Mouse (Mus musculus) liver, embryonic 11.5 days (tissue): ENCODE data around the gene Cd8a. TPM values are rescaled to one million over a fixed set of nuclear protein-coding genes. Genes with fewer than 3 reads are reported as not detected.
"Not testable (repeated sequence)": the region's sequence is repeated elsewhere in the genome, so short reads cannot be mapped to it uniquely, and the experiment has no call there.

ENCODE experiments used
- ATAC-seq: fragments of 200-750 bp; cut with Nextera tagmentation; replicated peaks from 2 replicates; pipeline ENCODE4 v1.8.0; 2017; ENCODE audit warnings: moderate number of reproducible peaks, mild to moderate bottlenecking, moderate TSS enrichment, moderate library complexity; ENCODE audit not compliant: low FRiP score
- DNase-seq: peaks from one replicate; pipeline ENCODE4 v3.0.0-alpha.2; 2017; ENCODE audit warnings: low spot score
- H3K27ac ChIP-seq: fragments of 300-500 bp; sonication (generic); 2 replicates; pipeline ENCODE4 v1.5.1; 2014; ENCODE audit warnings: mild to moderate bottlenecking, low read depth, low read length, control low read depth
- H3K27me3 ChIP-seq: fragments of 300-500 bp; sonication (generic); replicated peaks from 2 replicates; pipeline ENCODE4 v1.6.1; 2014; ENCODE audit warnings: low read length, mixed read lengths; ENCODE audit not compliant: control insufficient read depth, insufficient read depth
- H3K36me3 ChIP-seq: fragments of 300-500 bp; sonication (generic); 2 replicates; pipeline ENCODE4 v1.6.1; 2014; ENCODE audit warnings: mild to moderate bottlenecking, low read length, moderate library complexity, mixed read lengths; ENCODE audit not compliant: control insufficient read depth, insufficient read depth
- H3K4me1 ChIP-seq: fragments of 300-500 bp; sonication (generic); replicated peaks from 2 replicates; pipeline ENCODE4 v1.6.1; 2014; ENCODE audit warnings: low read length, mixed read lengths; ENCODE audit not compliant: control insufficient read depth, insufficient read depth
- H3K4me2 ChIP-seq: fragments of 300-500 bp; sonication (generic); 2 replicates; pipeline ENCODE4 v1.6.1; 2014; ENCODE audit warnings: mild to moderate bottlenecking, control low read depth, moderate library complexity
- H3K4me3 ChIP-seq: fragments of 300-500 bp; sonication (generic); 2 replicates; pipeline ENCODE4 v1.5.1; 2014; ENCODE audit warnings: low read depth, low read length, control low read depth
- H3K9ac ChIP-seq: fragments of 300-500 bp; sonication (generic); 2 replicates; pipeline ENCODE4 v1.6.1; 2014; ENCODE audit warnings: low read depth, low read length, control low read depth
- H3K9me3 ChIP-seq: fragments of 300-500 bp; sonication (generic); 2 replicates; pipeline ENCODE4 v1.6.1; 2016; ENCODE audit warnings: low read length, inconsistent platforms, mixed read lengths; ENCODE audit not compliant: control insufficient read depth
- WGBS: fragments of 180-500 bp; shearing (Covaris S2); extraction: QIAGEN DNeasy Blood & Tissue Kit; methylation state at CpG from one replicate; pipeline ENCODE4 v1.1.7; 2014; 5-methylcytosine and 5-hydroxymethylcytosine counted together
- polyA plus RNA-seq: library from polyadenylated mRNA; unstranded; fragments of >200 nt; fragmentation: Nextera tagmentation; extraction: Ambion mirVana; gene quantifications from 2 replicates; pipeline ENCODE4 v1.2.1, GENCODE M21; 2014

The Cd8a gene
- not detected in 2 replicates for polyA plus RNA-seq

DNA sequence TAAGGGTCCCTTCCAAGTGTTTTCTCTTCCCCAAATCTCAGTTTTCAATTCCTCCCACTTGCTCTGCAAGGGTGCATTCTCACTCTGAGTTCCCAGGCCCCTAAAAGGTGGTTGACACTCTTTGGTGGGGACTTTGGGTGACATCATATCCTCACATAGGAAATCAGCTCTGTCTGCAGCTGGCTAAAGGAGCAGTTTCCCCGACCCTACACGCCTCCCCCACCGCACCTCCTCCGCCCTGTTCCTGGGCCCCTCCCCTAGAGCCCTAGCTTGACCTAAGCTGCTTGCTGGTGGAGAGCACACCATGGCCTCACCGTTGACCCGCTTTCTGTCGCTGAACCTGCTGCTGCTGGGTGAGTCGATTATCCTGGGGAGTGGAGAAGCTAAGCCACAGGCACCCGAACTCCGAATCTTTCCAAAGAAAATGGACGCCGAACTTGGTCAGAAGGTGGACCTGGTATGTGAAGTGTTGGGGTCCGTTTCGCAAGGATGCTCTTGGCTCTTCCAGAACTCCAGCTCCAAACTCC, at the start of gene Cd8a:
Cd8a (plus strand) TSS at position 179 of the 527 bp plus-strand sequence.
- 69% methylated on average over 14 of the region's 14 CpGs for WGBS
- no peaks in the 10 kb centered on the region for H3K27me3 ChIP-seq
- H3K4me1 ChIP-seq, result no peaks in the 10 kb centered on the region
- H3K9me3 ChIP-seq, result no peaks in the 10 kb centered on the region
- no peak within 1 kb of the TSS for H3K4me3 ChIP-seq
- no peaks in the 10 kb centered on the region for H3K36me3 ChIP-seq
- DNase-seq, result no peak
- no peak within 1 kb of the TSS for H3K27ac ChIP-seq
- no peak within 1 kb of the TSS for H3K4me2 ChIP-seq
- no peak for ATAC-seq
- no peak within 1 kb of the TSS for H3K9ac ChIP-seq

DNA sequence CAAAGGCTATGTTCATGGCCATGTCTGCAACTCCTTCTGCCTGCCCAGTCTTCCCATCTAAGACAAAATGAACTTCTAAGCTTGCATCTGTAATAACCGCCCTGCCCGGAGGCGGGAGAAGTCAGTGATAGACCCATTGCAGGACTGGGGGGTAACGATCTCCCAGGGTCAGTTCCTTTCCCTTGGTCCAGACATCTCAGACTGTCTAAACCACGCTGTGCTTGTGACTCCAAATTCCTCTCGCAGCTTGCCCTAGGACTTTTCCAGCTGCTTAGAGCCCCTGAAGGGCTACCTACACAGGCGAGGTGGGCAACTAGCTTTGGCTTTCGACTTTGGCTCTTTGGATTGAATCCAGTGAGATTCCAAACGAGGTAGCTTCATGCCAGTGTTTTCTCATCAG, 48.4 kb upstream of the Cd8a start:
- DNase-seq (no peak), ATAC-seq (no peak)
- H3K9me3 ChIP-seq, result no peaks in the 10 kb centered on the region
- 82% methylated on average over 9 of the region's 9 CpGs for WGBS
- H3K36me3 ChIP-seq, result no peaks in the 10 kb centered on the region
- no peak overlapping the region for H3K9ac ChIP-seq
- no peak overlapping the region for H3K4me2 ChIP-seq
- H3K4me3 ChIP-seq, result no peak overlapping the region
- H3K4me1 ChIP-seq, result no peaks in the 10 kb centered on the region
- H3K27me3 ChIP-seq, result no peaks in the 10 kb centered on the region
- H3K27ac ChIP-seq, result no peak overlapping the region

DNA sequence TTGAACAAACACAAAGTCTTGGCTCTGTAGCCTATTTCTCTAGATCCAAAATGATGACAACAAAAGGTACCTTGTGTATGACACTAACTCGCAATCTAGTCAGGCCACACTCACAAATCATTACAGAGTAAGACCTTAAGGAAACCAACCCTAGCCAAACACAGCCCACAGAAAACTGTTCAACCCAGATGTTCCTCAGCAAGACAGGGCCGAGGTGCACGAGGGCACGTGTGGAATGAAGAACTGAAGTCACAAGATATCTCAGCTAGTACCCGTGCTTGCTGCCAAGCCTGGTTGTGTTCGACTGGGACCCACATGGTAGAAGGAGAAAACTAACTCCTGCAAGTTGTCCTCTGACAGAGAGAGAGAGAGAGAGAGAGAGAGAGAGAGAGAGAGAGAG, 43.3 kb upstream of the Cd8a start:
- DNase-seq (no peak), ATAC-seq (no peak)
- H3K4me3 ChIP-seq, result no peak overlapping the region
- no peaks in the 10 kb centered on the region for H3K9me3 ChIP-seq
- 73% methylated on average over 6 of the region's 6 CpGs for WGBS
- no peaks in the 10 kb centered on the region for H3K36me3 ChIP-seq
- H3K4me1 ChIP-seq, result no peaks in the 10 kb centered on the region
- H3K27me3 ChIP-seq, result no peaks in the 10 kb centered on the region
- no peak overlapping the region for H3K27ac ChIP-seq
- H3K9ac ChIP-seq, result no peak overlapping the region
- H3K4me2 ChIP-seq, result no peak overlapping the region

DNA sequence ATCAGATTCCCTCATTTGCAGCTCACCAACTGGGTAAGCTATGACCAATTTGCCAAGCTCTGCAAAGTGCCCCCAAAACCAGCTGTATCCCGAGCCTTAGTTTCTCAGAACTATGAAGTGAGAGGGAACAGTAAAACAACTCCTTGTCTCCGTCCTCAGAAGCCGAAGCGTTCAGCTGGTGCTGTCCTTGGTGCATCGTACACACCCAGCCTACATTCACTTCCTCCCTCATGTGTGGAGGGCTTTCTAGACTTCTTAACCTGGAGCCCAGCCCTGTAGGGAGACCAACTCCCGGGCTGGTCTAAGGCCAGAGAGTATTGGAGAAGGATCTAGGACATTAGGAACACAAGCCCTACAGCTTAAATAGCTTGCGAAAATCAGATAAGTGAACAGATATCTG, 42.7 kb upstream of the Cd8a start:
- Histone ChIP-seq H3K27ac (no peak overlapping the region), H3K4me1 (no peaks in the 10 kb centered on the region), H3K4me2 (no peak overlapping the region), H3K9ac (no peak overlapping the region), H3K4me3 (no peak overlapping the region), H3K36me3 (no peaks in the 10 kb centered on the region), H3K9me3 (no peaks in the 10 kb centered on the region), H3K27me3 (no peaks in the 10 kb centered on the region)
- no peak for DNase-seq
- no peak for ATAC-seq
- 73% methylated on average over 7 of the region's 7 CpGs for WGBS

DNA sequence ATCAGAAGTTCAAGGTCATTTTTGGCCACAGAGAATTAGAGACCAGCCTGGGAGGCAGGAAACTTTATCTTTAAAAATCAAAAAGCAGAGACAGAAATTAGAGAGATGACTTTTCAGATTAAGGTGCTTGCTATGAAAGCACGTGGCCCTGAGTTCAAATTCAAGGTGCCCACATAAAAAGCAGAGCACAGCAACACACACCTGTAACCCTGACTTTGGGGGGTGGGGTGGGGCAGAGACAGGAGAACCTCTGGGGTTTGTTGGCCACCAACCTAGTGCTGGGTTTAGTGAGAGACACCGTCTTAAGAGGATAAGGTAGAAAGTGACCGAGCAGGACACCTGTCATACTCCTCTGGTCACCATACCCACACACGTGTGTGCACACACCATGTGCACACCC, 41.7 kb upstream of the Cd8a start:
- not testable (repeated sequence) for ATAC-seq, H3K27me3 ChIP-seq, H3K4me1 ChIP-seq, H3K4me2 ChIP-seq, H3K9ac ChIP-seq, H3K4me3 ChIP-seq, DNase-seq, H3K9me3 ChIP-seq, H3K27ac ChIP-seq, H3K36me3 ChIP-seq
- 78% methylated on average over 1 of the region's 4 CpGs for WGBS

GRCm38 (mm10) chr6:71332236-71332965, 40.8 kb upstream of the Cd8a start:
- ATAC-seq, result no peak
- Histone ChIP-seq H3K27me3 (no peaks in the 10 kb centered on the region), H3K27ac (no peak overlapping the region), H3K9me3 (no peaks in the 10 kb centered on the region), H3K4me3 (no peak overlapping the region), H3K4me1 (no peaks in the 10 kb centered on the region), H3K36me3 (no peaks in the 10 kb centered on the region), H3K9ac (no peak overlapping the region), H3K4me2 (no peak overlapping the region)
- 80% methylated on average over 11 of the region's 11 CpGs for WGBS
- no peak for DNase-seq

GRCm38 (mm10) chr6:71333031-71333430, 40.2 kb upstream of the Cd8a start:
- no peak overlapping the region for H3K4me2 ChIP-seq
- H3K27me3 ChIP-seq, result no peaks in the 10 kb centered on the region
- no peak overlapping the region for H3K27ac ChIP-seq
- H3K36me3 ChIP-seq, result no peaks in the 10 kb centered on the region
- 76% methylated on average over 3 of the region's 3 CpGs for WGBS
- no peak overlapping the region for H3K9ac ChIP-seq
- DNase-seq (no peak), ATAC-seq (no peak)
- H3K4me3 ChIP-seq, result no peak overlapping the region
- H3K9me3 ChIP-seq, result no peaks in the 10 kb centered on the region
- no peaks in the 10 kb centered on the region for H3K4me1 ChIP-seq

- ATAC-seq (no peak), DNase-seq (no peak)
- Histone ChIP-seq H3K27me3 (no peaks in the 10 kb centered on the region), H3K4me1 (no peaks in the 10 kb centered on the region), H3K4me2 (no peak overlapping the region), H3K9ac (no peak overlapping the region), H3K9me3 (no peaks in the 10 kb centered on the region), H3K4me3 (no peak overlapping the region), H3K36me3 (no peaks in the 10 kb centered on the region), H3K27ac (no peak overlapping the region)
- WGBS, result 87% methylated on average over 11 of the region's 11 CpGs
These were observed 39.5 kb upstream of the Cd8a start for GRCm38 (mm10) chr6:71333578-71334273.

GRCm38 (mm10) chr6:71337666-71338065, 35.6 kb upstream of the Cd8a start:
- no peak for DNase-seq
- H3K4me3 ChIP-seq, result no peak overlapping the region

More at GRCm38 (mm10) chr6:71337666-71338065, 35.6 kb upstream of the Cd8a start:
- Histone ChIP-seq H3K27ac (no peak overlapping the region), H3K9me3 (no peaks in the 10 kb centered on the region), H3K9ac (no peak overlapping the region), H3K4me2 (no peak overlapping the region), H3K36me3 (no peaks in the 10 kb centered on the region), H3K27me3 (no peaks in the 10 kb centered on the region), H3K4me1 (no peaks in the 10 kb centered on the region)
- no peak for ATAC-seq
- WGBS, result 96% methylated on average over 8 of the region's 8 CpGs
